Mouse (Mus musculus): ENCODE data around the gene Rbp1. TPM values are rescaled to one million over a fixed set of nuclear protein-coding genes. Genes with fewer than 3 reads are reported as not detected.

Gene Rbp1
- polyA plus RNA-seq (2015; fragmentation: Nextera tagmentation; extraction: Ambion mirVana): 78.0 and 80.7 TPM in 2 replicates

DNA sequence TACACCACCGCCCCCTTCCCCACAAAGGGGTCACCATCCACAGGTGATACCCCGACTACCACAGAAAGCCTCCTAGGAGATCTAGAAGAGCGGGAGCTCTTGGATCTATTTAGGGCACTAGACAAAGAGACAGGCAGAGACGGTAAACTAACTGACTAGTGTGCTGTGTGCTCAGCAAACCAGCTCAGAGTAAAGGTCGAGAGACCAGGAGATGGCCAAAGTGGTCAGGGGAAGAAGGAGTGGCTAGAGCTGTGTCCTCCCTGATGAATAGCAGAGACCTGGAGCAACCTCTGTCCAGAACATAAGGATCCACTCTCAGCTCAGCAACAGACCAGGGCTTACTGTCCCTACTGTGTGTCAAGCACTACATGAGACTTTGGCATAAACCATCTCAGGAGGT is at the start of gene Rbp1:
Gene Rbp1, plus strand, starts transcription at position 306 of the 400 bp plus-strand sequence.

GRCm38 (mm10) chr9:98485815-98486214 is 63.1 kb downstream of the Rbp1 start, which contains the start of gene Rbp2:
Gene Rbp2, plus strand, starts transcription at chr9:98486115.

Other genes with a start within 250 kb of the Rbp1 start
- gene Nmnat3, start 135.5 kb upstream of the Rbp1 start, polyA plus RNA-seq (2015; fragmentation: Nextera tagmentation; extraction: Ambion mirVana): 3.7 and 4.8 TPM in 2 replicates
- gene Rbp2, start 63.2 kb downstream of the Rbp1 start, polyA plus RNA-seq (2015; fragmentation: Nextera tagmentation; extraction: Ambion mirVana): 0.25 and 0.79 TPM in 2 replicates
- gene Copb2, start 140.8 kb downstream of the Rbp1 start, polyA plus RNA-seq (2015; fragmentation: Nextera tagmentation; extraction: Ambion mirVana): 107 and 123 TPM in 2 replicates
- 31.8 and 33.8 TPM in 2 replicates for gene Mrps22, start 178.7 kb downstream of the Rbp1 start, polyA plus RNA-seq (2015; fragmentation: Nextera tagmentation; extraction: Ambion mirVana)